Mouse (Mus musculus): Measurements from ENCODE around the gene Vash2. TPM values are rescaled to one million over a fixed set of nuclear protein-coding genes. Genes with fewer than 3 reads are reported as not detected.
A peak's percentile ranks its signal among the peaks of the same experiment; 100 is the strongest.

Vash2 gene
- total RNA-seq, 4 experiments from 2014 or later: 0.08 to 1.0 (median 0.27) TPM

DNA sequence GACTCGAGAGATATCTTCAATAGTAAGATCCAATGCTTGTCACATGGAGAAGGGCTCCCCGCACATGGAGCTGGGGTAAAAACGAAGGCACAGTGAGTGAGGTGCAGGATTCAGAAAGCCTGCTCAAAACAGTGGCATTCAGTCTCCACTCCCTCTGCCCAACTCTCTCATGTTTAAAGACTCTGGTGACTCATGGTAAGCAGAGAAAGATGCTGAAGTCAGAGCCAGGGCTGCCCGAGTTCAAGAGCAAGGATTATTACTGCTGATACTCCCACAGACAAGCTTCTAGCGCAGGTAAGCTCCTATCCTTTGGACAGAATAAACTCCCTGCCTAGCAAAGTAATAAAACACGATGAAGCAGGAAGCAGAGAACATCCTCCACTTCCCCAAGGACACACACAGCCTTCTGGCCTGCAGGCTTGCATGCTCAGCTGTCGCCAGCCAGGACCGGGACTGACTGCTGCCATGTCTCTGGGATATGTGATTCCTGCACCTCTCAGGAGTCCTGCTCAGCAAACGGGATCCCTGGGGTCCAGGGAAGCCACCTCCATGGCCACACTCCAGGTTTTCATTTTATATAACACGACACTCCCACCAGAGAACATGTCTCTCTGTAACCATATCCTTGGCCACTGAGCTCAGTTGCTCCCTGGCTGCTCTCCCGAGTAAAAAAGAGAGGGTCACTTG, 2.1 kb downstream of the Vash2 start:
- no peak for DNase-seq (ENCODE audit: low spot score)

DNA sequence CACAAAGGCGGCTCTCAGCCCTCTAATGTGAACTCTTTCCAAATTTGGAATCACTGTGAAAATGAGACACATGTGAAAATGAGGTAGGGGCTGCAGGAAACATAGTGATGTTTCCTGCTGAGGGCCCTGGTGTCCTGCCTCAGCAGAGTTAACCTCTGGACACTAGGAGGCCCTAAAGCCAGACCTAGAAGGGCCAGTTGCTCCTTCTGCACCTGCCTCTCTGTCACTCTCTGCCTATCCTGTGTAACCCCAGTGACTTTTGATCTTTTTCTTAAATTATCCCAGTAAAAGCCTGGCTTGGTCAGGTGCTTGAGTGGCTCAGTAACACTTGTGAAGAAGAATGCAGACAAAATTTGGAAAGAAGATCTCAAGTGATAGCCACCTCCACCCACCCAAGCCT, 4.3 kb downstream of the Vash2 start:
- no peak for DNase-seq (ENCODE audit: low spot score)

DNA sequence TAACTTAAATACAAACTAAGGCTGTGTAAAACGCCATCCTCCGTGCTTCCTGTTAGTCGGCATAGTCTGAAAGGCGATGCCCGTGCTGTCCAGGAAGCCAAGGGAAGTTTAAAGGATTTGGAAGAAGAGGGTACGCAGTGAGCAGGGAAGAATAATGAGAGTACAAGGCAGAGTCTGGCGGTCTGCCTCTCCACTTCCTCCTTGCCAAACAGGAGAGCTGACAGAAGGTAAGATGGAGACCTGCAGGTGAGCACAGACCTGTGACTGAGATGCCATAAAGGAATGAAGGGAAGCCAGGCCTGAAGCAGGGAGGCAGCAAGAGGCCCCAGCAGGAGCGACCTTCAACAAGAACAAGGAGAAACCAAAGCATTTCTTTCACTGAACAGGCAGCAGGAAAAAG, 4.9 kb downstream of the Vash2 start:
- no peak for DNase-seq (ENCODE audit: low spot score)

DNA sequence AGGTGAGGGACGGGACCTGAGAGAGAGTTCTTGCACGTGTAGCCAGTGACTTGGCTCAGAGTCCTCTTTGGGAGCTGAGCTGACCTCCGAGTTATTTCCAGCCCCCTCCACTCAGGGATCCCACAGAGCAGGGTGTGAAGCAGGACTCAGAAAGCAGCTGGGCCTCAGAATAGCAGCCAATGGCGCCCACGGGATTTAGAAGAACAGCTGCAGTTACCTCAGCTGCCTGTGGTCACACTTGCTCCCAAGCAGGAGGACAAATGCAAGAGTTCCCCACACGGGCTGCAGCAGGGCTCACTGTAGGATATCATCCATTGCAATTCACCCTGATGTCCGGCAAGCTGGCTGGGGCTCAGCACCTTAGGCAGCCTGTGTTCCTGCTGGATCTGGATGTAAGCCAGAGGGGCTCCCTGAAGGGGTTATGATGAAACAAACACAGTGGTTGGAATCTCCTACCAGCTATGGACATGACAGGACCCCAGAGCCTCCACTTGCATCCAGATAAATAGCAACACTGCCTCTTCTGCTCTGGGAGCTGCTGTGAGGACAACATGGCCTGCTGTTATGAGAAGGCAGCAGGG, 6.4 kb downstream of the Vash2 start:
- DNase-seq (ENCODE audit: low spot score): peak; percentile 48

DNA sequence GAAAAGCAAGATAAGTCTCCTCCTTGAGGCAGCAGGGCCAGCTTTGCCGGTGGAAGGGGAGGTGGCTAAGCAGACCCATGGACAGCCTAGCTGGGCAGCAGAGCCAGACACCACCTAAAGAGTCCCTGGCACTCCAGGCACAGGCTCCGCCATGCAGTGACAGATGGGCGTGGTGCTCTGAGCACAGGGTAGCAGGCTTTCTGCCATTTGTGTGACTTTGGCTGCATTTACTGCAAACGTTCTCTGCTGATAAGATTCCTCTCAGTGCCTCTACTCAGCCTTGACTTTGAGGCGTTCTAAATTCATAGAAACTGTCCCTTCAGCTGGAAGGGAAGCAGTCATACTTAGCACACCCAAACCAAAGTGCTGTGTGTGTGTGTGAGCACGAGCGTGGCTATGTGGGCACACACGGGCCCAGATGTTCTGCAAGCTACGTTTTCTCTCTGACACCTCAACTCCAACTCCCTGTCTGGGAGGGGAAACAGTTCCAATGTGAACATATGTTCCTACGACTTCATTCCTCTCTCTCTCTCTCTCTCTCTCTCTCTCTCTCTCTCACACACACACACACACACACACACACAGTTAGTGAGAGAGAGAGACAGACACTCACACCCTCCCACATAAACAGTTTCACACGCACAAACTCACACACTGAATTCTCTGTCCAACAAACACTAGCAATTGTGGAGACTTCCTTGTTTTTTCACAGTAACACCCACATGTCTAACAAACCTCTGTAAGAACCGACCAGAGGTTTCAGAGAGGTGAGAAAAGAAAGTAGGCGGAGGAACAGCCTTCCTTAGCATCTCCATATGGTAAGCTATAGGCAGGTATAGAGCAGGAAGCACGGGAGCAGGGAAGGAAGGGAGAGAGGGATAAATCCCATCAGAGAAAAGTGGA, 7.1 kb downstream of the Vash2 start:
- peak; percentile 35 for DNase-seq (ENCODE audit: low spot score)

DNA sequence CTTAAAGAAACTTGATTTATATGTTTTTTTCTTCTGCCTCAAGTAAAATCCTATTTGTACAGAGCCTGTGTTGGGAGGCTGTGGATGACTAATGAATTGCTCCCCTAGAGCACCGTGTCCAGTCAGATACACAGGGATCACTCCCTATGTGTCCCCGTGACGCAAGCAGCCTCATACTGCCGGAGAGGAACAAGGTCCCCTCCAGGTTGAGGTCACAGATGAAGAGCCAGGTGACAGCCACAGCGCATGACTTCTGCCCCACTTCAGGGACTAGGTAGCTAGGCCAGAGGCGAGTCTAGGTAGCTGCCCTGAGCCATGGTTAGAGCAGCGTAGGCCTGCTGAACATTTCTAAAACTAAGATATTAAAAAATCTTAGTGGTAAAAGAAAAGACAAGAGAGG, 11.1 kb downstream of the Vash2 start:
- no peak for DNase-seq (ENCODE audit: low spot score)

DNA sequence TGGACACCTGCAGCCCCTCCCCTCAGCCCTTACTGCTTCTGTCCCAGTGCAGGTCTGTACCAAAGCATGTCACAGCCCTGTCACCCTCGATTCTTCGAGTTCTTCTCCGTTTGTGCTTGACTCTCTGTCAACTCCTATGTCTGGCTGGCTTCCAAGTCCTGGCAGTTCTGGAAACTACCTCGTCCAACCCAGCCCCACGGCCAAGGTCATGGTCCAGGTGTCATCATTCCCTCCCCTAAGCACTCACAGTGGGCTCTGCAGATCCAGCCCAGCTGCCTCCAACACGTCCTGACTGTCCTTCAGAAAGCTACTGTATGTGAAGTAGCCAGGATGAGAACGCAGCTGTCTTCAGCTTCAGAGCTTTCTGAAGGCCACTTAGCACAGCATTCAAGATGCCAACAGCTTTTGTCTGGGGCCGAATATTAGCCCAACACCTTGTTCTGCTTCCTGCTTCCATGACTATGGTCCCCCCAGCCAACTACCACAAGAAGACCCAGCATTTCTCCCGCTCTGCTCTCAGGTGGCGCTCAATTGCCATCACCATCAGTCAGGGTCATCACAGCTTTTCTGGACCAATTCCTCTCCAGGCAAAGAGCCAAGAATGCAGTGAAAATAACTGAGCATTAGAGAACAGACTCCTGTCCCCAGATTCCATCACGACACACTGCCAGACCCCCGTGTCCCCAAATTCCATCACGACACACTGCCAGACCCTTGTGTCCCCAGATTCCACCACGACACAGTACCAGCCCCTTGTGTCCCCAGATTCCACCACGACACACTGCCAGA, 13.9 kb downstream of the Vash2 start:
- no peak for DNase-seq (ENCODE audit: low spot score)

DNA sequence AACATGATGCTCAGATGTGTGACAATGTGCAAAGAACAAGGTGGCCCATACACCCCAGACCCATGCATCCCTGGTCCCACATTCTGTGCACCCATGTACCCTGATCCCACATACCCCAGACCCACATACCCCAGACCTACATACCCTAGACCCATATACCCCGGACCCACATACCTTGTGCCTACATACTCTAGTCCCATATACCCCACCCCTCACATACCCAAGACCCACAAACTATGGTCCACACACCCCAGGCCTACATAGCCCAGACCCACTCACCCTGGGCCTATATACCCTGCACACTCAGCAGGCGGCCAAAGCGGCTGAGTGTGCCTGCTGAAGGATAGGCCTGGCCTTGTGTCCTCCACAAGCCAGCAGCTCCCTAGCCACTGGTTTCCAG, 16.3 kb downstream of the Vash2 start:
- no peak for DNase-seq (ENCODE audit: low spot score)

DNA sequence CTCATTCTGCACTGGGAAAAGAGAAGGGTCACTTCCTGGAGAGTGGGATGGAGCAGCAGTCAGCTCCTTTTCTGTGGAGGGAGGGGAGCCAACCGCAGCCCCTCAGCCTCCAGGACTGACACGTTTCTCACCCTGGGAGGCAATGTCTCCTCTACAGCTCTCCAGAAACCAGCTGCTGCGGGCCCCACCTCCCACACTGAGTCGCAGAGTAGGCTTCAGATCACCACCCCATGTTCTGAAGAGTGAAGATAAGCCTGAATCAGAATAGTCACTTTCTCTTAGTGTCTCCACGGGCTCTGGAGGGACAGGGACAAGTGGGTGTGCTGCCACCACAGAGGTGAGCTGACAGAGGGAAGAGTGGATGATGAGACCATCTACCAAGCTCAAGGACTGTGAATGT, 20.3 kb downstream of the Vash2 start:
- DNase-seq (ENCODE audit: low spot score): no peak

DNA sequence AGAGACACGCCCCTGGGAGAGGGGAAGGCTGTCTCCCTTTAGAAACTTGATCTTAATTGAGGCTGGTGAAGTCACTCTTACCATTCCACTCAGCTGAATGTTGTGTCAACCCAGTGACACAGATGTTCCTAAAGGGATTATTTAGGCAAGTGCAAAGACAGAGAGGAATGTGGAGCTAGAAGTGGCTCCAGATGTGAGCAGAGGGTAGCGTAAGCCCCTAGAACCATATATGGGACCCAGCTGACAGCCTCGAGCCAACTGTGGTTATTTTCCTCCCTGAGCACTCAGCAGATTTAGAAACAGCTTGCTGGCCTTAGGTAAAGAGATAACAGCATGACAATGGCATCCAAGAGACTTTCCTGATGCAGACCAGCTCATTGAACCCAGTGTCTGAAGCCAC, 26.1 kb downstream of the Vash2 start:
- no peak for DNase-seq (ENCODE audit: low spot score)

DNA sequence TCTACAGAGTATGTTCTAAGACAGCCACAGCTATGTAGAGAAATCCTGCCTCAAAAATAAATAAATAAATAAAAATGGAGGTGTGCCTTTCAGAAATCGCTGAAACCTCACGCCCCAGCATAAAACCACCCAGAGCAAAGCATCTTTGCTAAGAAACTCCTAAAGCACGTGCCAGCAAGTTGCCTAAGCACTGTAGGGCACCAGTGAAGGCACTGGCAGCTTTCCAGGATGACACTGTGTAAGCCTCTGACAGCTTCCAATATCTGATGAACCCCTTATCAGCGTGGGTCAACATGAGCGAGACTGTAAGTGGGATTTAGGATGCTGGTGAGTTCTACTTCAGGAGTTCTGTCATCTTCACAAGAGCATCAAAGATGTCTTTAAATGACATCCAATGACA, 28.1 kb downstream of the Vash2 start:
- no peak for DNase-seq (ENCODE audit: low spot score)

DNA sequence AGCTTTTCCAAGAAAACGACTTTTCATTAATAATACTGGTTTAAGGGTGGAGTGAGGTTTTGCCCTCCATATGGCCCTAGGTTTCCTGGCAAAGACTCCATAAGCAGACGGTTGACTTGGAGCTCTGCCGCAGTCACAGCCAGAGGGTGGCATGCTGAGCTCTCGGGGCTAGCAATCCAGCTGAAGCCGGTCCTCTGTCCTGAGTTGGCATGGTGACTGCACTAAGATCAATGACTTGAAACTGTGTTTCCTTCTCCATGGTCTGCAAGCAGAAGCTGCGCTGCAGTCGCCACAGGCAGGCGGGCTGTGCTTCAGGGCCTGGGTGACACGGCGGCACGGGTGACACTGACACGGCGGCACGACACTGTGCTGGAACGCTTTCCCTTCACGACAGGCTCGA, 30.2 kb downstream of the Vash2 start:
- no peak for DNase-seq (ENCODE audit: low spot score)

DNA sequence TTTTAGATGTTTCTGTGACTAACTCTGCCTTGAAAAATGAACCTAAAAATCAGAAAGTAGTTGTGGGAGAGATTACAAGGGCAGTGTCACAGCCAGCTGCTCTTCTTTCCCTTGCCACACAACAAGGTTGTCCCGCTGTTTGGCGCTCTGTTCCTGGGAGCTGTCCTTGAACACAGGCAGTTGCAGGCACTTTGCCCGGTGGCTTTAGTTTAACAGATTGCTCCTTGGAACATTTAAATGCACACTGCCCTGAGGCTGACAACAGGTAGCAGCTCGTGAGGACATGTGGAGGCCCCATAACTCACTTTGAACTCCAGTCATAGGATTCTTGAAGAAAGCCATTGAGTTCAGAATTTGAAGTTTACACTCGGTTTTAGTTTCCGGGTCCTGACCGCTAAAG, 30.7 kb downstream of the Vash2 start:
- DNase-seq (ENCODE audit: low spot score): no peak

DNA sequence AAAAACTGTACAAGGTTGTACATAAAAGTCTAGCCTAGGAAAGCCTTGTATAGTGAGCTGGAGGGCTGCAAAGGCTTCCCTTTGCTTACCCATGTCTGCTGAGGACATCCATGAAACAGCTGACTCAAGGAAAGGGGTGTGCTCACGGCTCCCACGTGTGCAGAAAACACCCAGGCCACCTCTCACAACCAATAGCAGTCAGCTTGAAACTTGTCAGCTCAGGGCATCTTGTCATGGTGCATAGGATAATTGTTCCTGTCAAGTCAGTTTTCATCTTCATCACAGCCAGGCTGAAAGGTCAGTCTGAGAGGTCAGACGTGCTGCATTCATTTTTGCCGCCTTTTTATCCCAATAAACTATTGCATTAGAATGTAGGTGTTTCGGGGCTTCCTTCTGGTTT, 31.1 kb downstream of the Vash2 start:
- DNase-seq (ENCODE audit: low spot score): no peak

DNA sequence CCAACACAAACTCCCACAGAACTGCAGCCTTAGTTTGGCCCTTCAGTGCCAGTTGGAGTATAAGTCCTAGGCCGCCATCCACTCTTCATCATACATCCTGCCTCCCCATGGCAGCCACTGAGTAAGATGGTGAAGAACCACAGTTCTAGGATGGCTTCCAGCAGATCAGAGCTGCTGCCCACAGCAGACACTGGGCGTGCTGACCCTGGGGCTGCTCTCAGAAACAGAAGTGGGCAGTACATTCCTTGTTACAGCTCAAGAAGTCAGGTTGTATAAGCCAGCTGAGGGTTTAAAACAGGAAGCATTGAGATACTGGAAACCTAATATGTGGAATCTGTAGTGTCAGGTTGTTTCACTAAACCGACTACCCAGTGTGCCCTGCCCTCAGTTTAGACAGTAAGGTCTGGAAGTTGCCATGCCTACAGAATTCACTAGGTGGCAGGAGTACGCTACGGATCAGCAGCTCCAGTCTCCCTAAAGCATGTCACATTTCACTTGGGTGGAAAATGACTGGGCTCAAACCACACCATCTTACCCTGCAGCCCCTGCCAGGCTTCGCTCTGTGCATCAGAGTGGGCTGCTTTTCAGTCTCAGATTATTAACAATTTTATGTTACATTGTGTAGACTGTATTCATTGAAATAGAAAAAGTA, 34.9 kb downstream of the Vash2 start:
- peak; percentile 79 for DNase-seq (ENCODE audit: low spot score)

DNA sequence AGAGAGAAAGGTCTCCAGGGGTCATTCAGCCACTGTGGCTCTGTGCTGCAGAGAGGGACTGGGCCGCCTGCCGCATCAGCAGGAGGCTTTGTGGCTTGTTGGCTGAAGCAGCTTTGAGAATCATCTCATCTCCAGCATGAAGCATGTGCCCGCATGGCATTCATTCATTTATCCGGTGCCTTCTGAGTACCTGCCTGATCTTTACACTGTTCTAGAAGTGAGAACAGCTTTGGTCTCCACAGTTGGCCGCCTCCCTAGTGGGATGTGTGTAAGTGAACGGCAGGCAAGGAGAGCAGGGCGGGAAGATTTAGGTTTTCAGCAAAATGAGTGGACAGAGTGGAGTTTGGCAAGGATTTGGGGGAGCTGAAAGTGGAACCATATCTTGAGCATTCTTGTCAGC, 39.3 kb downstream of the Vash2 start:
- no peak for DNase-seq (ENCODE audit: low spot score)

DNA sequence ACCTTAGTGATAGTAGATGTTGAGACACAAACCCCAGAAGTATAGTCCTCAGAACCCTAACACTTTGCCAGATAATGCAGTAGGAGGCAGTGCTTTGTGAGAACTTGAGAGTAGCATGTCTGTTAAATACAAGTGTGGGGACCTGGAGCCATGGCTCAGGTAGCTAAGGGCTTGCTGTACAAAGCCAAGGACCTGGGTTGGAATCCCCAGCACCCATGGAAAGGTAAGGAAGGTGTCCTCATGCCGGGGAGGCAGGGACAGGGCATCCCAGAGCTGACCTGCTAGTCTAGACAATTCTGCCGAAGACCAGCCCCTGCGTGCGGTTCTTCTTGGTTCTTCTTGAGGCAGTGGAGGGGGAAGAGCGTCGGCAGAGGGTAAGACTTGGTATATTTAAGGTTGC, 48.9 kb downstream of the Vash2 start:
- no peak for DNase-seq (ENCODE audit: low spot score)

DNA sequence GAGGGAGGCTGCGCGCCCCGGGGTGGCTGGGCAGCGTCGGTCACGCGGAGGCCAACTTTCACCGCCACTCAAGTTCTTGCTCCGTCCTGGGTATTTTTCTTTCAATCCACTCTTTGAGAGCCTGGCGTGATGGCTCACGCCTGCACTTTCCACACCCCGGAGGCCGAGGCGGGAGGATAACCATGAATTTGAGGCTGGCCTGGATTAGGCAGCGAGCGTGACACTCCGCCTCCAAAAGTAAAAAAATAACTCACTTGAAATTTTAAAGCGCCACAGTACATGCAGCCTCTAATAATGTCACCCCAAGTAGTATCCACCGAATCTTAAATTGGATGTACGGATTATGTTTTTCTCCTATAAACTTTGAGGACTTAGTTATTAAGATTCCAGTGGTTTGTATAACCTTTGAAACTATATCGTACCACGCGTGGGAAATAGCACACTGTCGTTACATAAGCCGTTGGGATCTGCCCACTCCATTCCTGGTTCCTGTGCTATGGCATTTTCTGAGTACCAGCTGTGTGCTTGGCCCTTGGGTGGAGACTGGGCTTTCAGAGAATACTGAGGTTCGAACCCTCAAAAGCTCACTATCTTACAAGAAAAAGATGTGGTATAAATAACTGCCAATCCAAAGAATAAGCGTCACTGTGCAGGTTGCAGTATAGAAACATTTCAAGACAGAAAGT, 49.9 kb downstream of the Vash2 start:
- peak; percentile 47 for DNase-seq (ENCODE audit: low spot score)

DNA sequence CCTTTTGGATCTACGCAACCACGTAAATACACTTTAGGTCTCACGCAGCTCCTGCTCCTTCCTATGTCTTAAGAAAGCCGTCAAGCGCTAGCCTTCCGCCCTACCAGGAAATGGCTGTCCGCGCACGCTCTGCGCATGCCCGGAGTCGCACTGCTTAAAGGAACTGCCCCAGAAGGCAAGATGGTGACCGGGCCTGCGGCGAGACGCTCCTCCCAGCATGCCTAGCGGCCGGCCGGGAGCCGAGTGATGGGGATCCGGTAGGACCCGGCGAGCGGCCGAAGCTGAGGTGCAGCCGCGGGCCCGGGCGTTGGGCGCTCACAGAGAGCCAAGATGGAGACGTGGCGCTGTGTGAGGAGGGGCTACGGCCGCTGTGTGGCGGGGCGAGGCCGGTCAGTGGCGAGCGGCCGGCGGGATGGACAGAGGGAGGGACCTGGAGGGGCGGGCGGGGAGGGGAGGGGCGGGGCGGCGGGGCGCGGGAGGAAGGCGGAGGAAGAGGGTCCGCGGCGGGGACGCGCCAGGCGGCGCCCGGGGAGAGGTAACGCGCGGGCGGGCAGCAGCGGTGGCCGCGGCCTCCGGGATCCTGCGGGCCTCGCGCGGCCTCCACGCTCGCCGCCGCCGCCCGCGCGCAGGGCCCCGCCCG, 50.6 kb downstream of the Vash2 start:
- DNase-seq (ENCODE audit: low spot score): peak; percentile 97

DNA sequence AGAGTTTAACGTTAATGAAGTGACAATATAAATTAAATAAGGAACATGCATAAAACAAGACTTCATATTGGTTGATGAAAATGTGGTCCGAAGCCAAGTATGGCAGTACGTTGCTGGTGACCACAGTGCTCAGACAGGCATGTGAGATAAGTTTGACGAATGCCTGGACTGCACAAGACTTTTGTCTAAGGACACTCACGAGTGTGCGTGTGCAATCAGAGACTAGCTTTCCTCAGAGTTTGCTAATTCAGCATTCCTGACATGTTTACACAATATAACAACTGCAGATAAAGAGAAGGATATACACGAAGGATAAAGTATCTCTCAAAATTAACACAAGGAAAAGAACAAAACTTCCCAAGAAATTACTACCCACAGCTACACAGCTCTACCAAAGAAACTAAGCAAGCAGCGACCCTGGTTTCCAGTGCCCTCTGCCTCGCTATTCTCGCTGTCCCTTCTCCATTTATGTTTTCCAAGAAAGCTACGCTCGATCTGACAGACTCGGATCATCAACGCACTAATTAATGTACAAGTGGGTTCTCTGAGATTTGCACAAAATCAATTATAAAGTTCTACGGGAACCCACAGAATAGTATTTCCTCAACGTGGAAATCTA, 51.2 kb downstream of the Vash2 start:
- DNase-seq (ENCODE audit: low spot score): no peak
